Mouse (Mus musculus) midbrain, embryonic 14.5 days (tissue): ENCODE results near the gene Sv2b. TPM values are rescaled to one million over a fixed set of nuclear protein-coding genes. Genes with fewer than 3 reads are reported as not detected.
A peak's percentile ranks its signal among the peaks of the same experiment; 100 is the strongest.

ENCODE experiments used
- ATAC-seq: fragments of 200-750 bp; cut with Nextera tagmentation; 2 replicates; pipeline ENCODE4 v1.8.0; 2017; ENCODE audit warnings: moderate number of reproducible peaks, moderate library complexity; ENCODE audit not compliant: low FRiP score, low TSS enrichment
- DNase-seq: peaks from one replicate; pipeline ENCODE4 v3.0.0-alpha.2; 2015
- H3K27ac ChIP-seq: fragments of 300-500 bp; sonication (generic); replicated peaks from 2 replicates; pipeline ENCODE4 v1.5.1; 2014; ENCODE audit warnings: mild to moderate bottlenecking, low read depth, low read length, moderate library complexity
- H3K27me3 ChIP-seq: fragments of 300-500 bp; sonication (generic); 2 replicates; pipeline ENCODE4 v1.6.1; 2014; ENCODE audit warnings: low read length, control low read depth, mixed read lengths; ENCODE audit not compliant: control insufficient read depth, insufficient read depth
- H3K36me3 ChIP-seq: fragments of 300-500 bp; sonication (generic); 2 replicates; pipeline ENCODE4 v1.6.1; 2014; ENCODE audit warnings: low read length, control low read depth; ENCODE audit not compliant: control insufficient read depth, insufficient read depth
- H3K4me1 ChIP-seq: fragments of 300-500 bp; sonication (generic); 2 replicates; pipeline ENCODE4 v1.6.1; 2014; ENCODE audit warnings: mild to moderate bottlenecking, antibody characterized with exemption, low read length, control low read depth; ENCODE audit not compliant: control insufficient read depth, insufficient read depth
- H3K4me2 ChIP-seq: fragments of 300-500 bp; sonication (generic); 2 replicates; pipeline ENCODE4 v1.6.1; 2014; ENCODE audit warnings: mild to moderate bottlenecking, low read length, moderate library complexity
- H3K4me3 ChIP-seq: fragments of 300-500 bp; sonication (generic); replicated peaks from 2 replicates; pipeline ENCODE4 v1.5.1; 2014; ENCODE audit warnings: low read depth, low read length
- H3K9ac ChIP-seq: fragments of 300-500 bp; sonication (generic); replicated peaks from 2 replicates; pipeline ENCODE4 v1.6.1; 2014; ENCODE audit warnings: mild to moderate bottlenecking, low read length, moderate library complexity
- H3K9me3 ChIP-seq: fragments of 300-500 bp; sonication (generic); 2 replicates; pipeline ENCODE4 v1.6.1; 2016; ENCODE audit warnings: low read length, control low read depth, mixed read lengths; ENCODE audit not compliant: control insufficient read depth
- WGBS: fragments of 180-500 bp; shearing (Covaris S2); extraction: QIAGEN DNeasy Blood & Tissue Kit; methylation state at CpG from one replicate; pipeline ENCODE4 v1.1.7; 2014; 5-methylcytosine and 5-hydroxymethylcytosine counted together
- polyA plus RNA-seq: library from polyadenylated mRNA; unstranded; fragments of >200 nt; fragmentation: Nextera tagmentation; extraction: Ambion mirVana; gene quantifications from 2 replicates; pipeline ENCODE4 v1.2.1, GENCODE M21; 2014

The Sv2b gene
- polyA plus RNA-seq: 4.5 and 5.9 TPM in 2 replicates

- Histone ChIP-seq H3K9ac (peak within 1 kb of the TSS; percentile 57), H3K4me1 (peaks cover 13% of the 10 kb centered on the region), H3K27ac (no peak within 1 kb of the TSS), H3K36me3 (no peaks in the 10 kb centered on the region), H3K9me3 (no peaks in the 10 kb centered on the region), H3K4me3 (peak within 1 kb of the TSS; percentile 47), H3K27me3 (peaks cover 40% of the 10 kb centered on the region), H3K4me2 (peak within 1 kb of the TSS; percentile 96)
- no peak for ATAC-seq
- DNase-seq: peak; percentile 63
- under 1% methylated on average over 46 of the region's 46 CpGs for WGBS
Measured at GRCm38 (mm10) chr7:75308457-75309312, at the start of gene Sv2b. TSS of gene Sv2b (minus strand) at chr7:75309262.

- DNase-seq: peak; percentile 13
- no peaks in the 10 kb centered on the region for H3K9me3 ChIP-seq
Measured at GRCm38 (mm10) chr7:75358284-75358851, 49.3 kb upstream of the Sv2b start.

GRCm38 (mm10) chr7:75355521-75355920, 46.5 kb upstream of the Sv2b start:
- Histone ChIP-seq H3K27ac (no peak overlapping the region), H3K9ac (no peak overlapping the region), H3K9me3 (peaks cover 3% of the 10 kb centered on the region; the same call in 1 of the 2 replicates), H3K4me2 (no peak overlapping the region), H3K4me3 (no peak overlapping the region), H3K27me3 (no peaks in the 10 kb centered on the region), H3K4me1 (no peaks in the 10 kb centered on the region), H3K36me3 (no peaks in the 10 kb centered on the region)
- 77% methylated on average over 2 of the region's 2 CpGs for WGBS
- DNase-seq (no peak), ATAC-seq (no peak)

More at GRCm38 (mm10) chr7:75358284-75358851, 49.3 kb upstream of the Sv2b start:
- H3K4me3 ChIP-seq: no peak overlapping the region
- no peaks in the 10 kb centered on the region for H3K4me1 ChIP-seq
- 37% methylated on average over 4 of the region's 4 CpGs for WGBS
- H3K36me3 ChIP-seq: no peaks in the 10 kb centered on the region
- H3K27me3 ChIP-seq: no peaks in the 10 kb centered on the region
- ATAC-seq: no peak
- H3K27ac ChIP-seq: no peak overlapping the region
- no peak overlapping the region for H3K9ac ChIP-seq
- no peak overlapping the region for H3K4me2 ChIP-seq

GRCm38 (mm10) chr7:75352777-75353374, 43.8 kb upstream of the Sv2b start:
- Histone ChIP-seq H3K9me3 (peaks cover 3% of the 10 kb centered on the region; the same call in 1 of the 2 replicates), H3K36me3 (no peaks in the 10 kb centered on the region), H3K9ac (no peak overlapping the region), H3K27me3 (no peaks in the 10 kb centered on the region), H3K27ac (no peak overlapping the region), H3K4me1 (no peaks in the 10 kb centered on the region), H3K4me2 (no peak overlapping the region), H3K4me3 (no peak overlapping the region)
- WGBS: 53% methylated on average over 1 of the region's 1 CpGs
- ATAC-seq (no peak), DNase-seq (no peak)

DNA sequence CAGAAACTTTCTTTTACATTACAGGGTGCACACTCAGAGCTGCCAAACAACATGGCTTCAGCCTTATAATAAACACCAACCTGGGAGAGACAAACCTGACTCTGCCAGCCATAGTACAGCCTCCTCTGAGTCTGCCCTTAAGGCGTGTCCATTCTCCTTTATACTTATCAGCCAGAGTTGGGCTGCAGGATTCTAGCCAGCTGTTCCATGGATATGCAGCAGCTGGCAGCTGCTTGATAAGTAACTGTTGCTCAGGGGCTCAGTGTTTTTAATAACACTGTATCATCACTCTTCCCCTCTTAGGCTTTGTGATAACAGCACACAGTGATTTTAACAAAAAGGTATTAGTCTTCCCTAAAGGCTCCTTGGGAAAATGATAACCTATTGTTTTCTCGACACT, 41.1 kb upstream of the Sv2b start:
- no peaks in the 10 kb centered on the region for H3K4me1 ChIP-seq

DNA sequence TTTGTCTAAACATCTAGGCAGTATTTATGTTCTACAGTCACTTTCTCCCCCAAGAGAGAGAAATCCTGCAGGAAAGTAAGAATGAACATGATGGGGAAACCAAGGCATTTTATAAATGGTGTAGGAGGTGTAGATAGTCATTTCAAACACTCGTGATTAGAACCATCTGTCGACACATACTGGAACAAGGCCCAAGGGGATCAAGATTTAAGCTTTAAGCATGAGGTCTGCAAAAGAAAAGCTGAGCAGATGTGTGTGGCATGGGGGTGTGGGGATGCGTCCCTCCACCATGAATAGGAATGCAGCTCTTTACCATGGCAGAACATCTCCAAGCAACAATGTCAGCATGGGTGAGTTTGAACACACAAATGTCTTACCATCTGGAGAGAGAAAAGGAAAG, 23.2 kb upstream of the Sv2b start:
- no peak overlapping the region for H3K27ac ChIP-seq
- no peak overlapping the region for H3K4me3 ChIP-seq
- no peak for ATAC-seq
- no peak overlapping the region for H3K9ac ChIP-seq
- H3K4me2 ChIP-seq: no peak overlapping the region
- H3K36me3 ChIP-seq: no peaks in the 10 kb centered on the region
- H3K27me3 ChIP-seq: no peaks in the 10 kb centered on the region
- H3K9me3 ChIP-seq: no peaks in the 10 kb centered on the region
- peaks cover 16% of the 10 kb centered on the region for H3K4me1 ChIP-seq
- 40% methylated on average over 3 of the region's 3 CpGs for WGBS
- DNase-seq: no peak

More for the DNA sequence above, 41.1 kb upstream of the Sv2b start:
- Histone ChIP-seq H3K4me2 (no peak overlapping the region), H3K9me3 (peaks cover 3% of the 10 kb centered on the region; the same call in 1 of the 2 replicates), H3K27me3 (no peaks in the 10 kb centered on the region), H3K4me3 (no peak overlapping the region), H3K27ac (no peak overlapping the region), H3K9ac (no peak overlapping the region), H3K36me3 (no peaks in the 10 kb centered on the region)
- no peak for ATAC-seq
- DNase-seq: no peak
- WGBS: 79% methylated on average over 2 of the region's 2 CpGs

- H3K4me3 ChIP-seq: no peak overlapping the region
- no peaks in the 10 kb centered on the region for H3K9me3 ChIP-seq
- H3K27me3 ChIP-seq: no peaks in the 10 kb centered on the region
- no peak overlapping the region for H3K9ac ChIP-seq
- peaks cover 16% of the 10 kb centered on the region for H3K4me1 ChIP-seq
- DNase-seq: peak; percentile 29
- H3K36me3 ChIP-seq: no peaks in the 10 kb centered on the region
- no peak overlapping the region for H3K4me2 ChIP-seq
- ATAC-seq: no peak
- H3K27ac ChIP-seq: 0 out of 2 replicates have a peak overlapping the region, but pooled peaks have one; percentile 45
- WGBS: 61% methylated on average over 3 of the region's 3 CpGs
Measured at GRCm38 (mm10) chr7:75329740-75330142, 20.7 kb upstream of the Sv2b start.

DNA sequence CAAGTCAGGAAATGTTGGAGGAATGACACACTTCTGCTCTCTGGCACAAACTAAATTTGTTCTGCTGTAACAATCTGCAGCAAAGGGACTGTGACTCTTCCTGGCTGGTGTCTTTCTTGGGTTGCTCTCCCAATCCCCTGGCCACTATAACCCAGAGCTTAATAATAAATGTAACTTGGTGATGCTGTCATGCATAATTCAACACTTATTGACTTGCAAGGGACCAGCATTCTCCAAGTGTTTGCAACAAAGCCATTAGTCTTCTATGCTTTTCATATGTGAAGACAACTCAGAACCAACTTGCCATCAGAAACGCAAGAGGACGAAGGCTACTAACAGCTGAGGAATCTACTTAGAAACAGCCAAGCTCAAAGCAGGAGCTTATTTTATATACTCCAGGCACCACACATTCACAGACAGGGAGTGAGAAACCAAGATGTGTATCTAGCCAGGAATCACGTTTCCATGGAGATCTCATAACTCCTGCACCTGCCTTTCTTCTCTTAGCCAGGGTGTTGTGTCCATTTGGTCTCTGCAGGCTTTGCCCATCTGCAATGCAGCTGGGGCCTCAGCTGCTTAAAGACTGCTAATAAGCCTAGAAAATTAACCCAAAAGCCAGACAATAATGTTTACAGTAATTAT, 19.8 kb upstream of the Sv2b start:
- DNase-seq: peak; percentile 74
- Histone ChIP-seq H3K4me1 (peaks cover 16% of the 10 kb centered on the region), H3K27me3 (no peaks in the 10 kb centered on the region), H3K9ac (no peak overlapping the region), H3K4me2 (peak overlapping the region; percentile 0; the same call in 1 of the 2 replicates), H3K4me3 (no peak overlapping the region), H3K27ac (peak overlapping the region; percentile 45; the same call in 1 of the 2 replicates), H3K36me3 (no peaks in the 10 kb centered on the region), H3K9me3 (no peaks in the 10 kb centered on the region)
- ATAC-seq: peak; percentile 55; the same call in 1 of the 2 replicates
- WGBS: 42% methylated on average over 3 of the region's 3 CpGs
